Mouse (Mus musculus) C2C12 (cell line): ENCODE measurements around the gene Gan. TPM values are rescaled to one million over a fixed set of nuclear protein-coding genes. Genes with fewer than 3 reads are reported as not detected.

ENCODE experiments used
- H3K27me3 ChIP-seq: one replicate; pipeline ENCODE4 v1.6.1; 2011; ENCODE audit not compliant: control insufficient read depth, insufficient read depth, insufficient read length
- H3K36me3 ChIP-seq: one replicate; pipeline ENCODE4 v1.6.1; 2011; ENCODE audit not compliant: control insufficient read depth, insufficient read depth
- H3K4me3 ChIP-seq: one replicate; pipeline ENCODE4 v1.5.1; 2011; ENCODE audit warnings: mild to moderate bottlenecking, control low read depth; ENCODE audit not compliant: poor library complexity, insufficient read depth, severe bottlenecking
- H3K79me2 ChIP-seq: one replicate; pipeline ENCODE4 v1.6.1; 2011; ENCODE audit not compliant: control insufficient read depth, insufficient read depth
- H3K79me3 ChIP-seq: one replicate; pipeline ENCODE4 v1.6.1; 2011; ENCODE audit warnings: low read depth, control low read depth
- H3ac ChIP-seq: one replicate; pipeline ENCODE3; 2011; ENCODE audit warnings: low read depth; ENCODE audit not compliant: control insufficient read depth, insufficient read length
- CEBPB ChIP-seq: IDR thresholded peaks from one replicate; pipeline ENCODE4 v1.6.1; 2011; ENCODE audit warnings: low read depth, mild to moderate bottlenecking, control low read depth, moderate library complexity
- CTCF ChIP-seq: IDR thresholded peaks from one replicate; pipeline ENCODE4 v1.5.1; 2011; ENCODE audit not compliant: control insufficient read depth, insufficient read depth, insufficient read length
- FOSL1 ChIP-seq: IDR thresholded peaks from one replicate; pipeline ENCODE4 v1.8.0; 2011; ENCODE audit warnings: mild to moderate bottlenecking, low read length; ENCODE audit not compliant: poor library complexity, insufficient read depth, severe bottlenecking
- MAX ChIP-seq: IDR thresholded peaks from one replicate; pipeline ENCODE4 v1.6.1; 2011; ENCODE audit warnings: mild to moderate bottlenecking, control low read depth
- MYOD1 ChIP-seq: IDR thresholded peaks from one replicate; pipeline ENCODE4 v1.6.1; 2011; ENCODE audit warnings: low read depth; ENCODE audit not compliant: control insufficient read depth, insufficient read length
- MYOG ChIP-seq: IDR thresholded peaks from one replicate; pipeline ENCODE4 v1.6.1; 2011; ENCODE audit not compliant: control insufficient read depth, insufficient read length; ENCODE audit errors: extremely low read depth
- USF1 ChIP-seq: IDR thresholded peaks from one replicate; pipeline ENCODE4 v1.6.1; 2011; ENCODE audit warnings: low read depth, mild to moderate bottlenecking, control low read depth, moderate library complexity
- polyA plus RNA-seq: library from polyadenylated mRNA; unstranded; fragments of >200 nt; fragmentation: generic; extraction: Trizol; gene quantifications from one replicate; pipeline ENCODE4 v1.2.1, GENCODE M21; 2012; ENCODE audit warnings: missing spikeins

Gene Gan
- polyA plus RNA-seq, 1 experiment = 2.7 TPM

DNA sequence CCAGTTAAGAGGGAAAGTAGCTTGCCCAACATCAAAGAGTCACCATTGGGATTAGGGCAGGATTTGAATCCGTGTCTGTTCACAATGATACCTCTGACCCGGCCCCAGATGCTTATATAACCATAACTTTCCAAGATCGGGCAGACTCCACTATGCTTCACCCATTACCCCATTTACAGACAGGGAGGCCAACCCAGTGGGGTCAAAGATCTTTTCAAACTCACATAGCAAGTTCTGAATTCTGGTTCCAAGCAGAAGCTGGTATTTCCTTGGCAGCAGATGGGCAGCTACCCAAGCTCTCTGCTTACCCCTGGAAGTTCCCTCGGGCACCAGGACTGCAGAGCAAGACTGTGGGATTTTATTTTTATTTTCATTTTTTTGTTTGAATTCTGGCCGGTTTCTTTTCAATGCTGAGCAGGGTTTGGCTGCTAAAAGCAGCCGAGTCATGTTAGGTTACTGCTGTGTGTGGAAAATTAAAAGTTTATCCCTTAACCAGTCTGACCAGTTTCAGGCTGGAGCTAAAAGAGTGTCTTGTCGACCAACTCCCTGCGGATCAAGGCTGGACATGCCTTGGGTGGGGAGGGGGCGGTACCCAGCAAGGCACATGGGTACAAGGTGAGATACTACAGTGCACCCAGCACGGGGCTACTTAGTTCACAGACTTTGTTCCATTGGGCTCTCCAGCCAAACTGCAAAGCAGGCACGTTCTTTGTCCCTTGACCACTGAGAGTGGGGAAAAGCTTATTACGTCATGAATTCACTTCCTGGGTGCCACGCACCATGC, 33.9 kb upstream of the Gan start:
- Histone ChIP-seq H3K4me3 (no peak overlapping the region), H3K79me2 (no peaks in the 10 kb centered on the region), H3K79me3 (no peaks in the 10 kb centered on the region), H3K36me3 (no peaks in the 10 kb centered on the region), H3ac (no peak overlapping the region), H3K27me3 (no peaks in the 10 kb centered on the region)
- TF ChIP-seq FOSL1 (no peak), USF1 (no peak), MYOG (no peak), MAX (no peak), CTCF (no peak), MYOD1 (no peak), CEBPB (no peak)

DNA sequence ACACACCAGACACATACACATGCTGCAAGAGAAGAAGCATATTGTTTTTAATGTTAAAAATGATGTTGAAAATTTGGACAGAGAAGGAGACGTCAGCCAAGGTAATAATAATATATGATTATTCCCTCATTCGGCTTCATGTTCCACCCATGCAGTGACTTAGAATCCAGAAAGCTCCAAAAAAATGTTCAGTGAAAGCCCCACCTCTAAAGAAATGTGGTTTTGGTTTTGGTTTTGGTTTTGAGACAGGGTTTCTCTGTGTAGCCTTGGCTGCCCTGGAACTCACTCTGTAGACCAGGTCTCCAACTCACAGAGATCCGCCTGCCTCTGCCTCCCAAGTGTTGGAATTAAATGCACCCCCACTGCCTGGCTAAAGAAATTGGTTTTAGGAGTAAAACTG, 32.1 kb upstream of the Gan start:
- Histone ChIP-seq H3K4me3 (no peak overlapping the region), H3K79me3 (no peaks in the 10 kb centered on the region), H3ac (no peak overlapping the region), H3K27me3 (no peaks in the 10 kb centered on the region), H3K79me2 (no peaks in the 10 kb centered on the region), H3K36me3 (no peaks in the 10 kb centered on the region)
- TF ChIP-seq FOSL1 (no peak), CEBPB (no peak), MYOD1 (no peak), USF1 (no peak)

DNA sequence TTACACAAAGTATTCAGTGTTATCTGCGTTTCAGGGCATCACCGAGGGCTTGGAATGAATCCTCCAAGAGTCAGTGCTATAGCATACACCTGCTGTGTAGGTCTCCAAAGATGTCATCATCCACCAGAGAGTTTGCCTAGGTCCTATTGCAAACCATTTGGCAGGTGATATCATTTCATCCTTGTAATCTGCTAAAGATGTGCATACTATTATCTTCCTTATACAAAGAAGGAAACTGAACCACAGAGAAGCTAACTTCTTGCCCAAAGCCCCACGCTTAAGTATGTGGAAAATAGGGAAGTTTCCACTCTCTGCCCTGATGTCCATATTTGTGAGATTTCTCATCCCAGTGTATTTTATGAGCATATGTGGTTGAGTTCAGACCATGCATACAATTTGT, 31.5 kb upstream of the Gan start:
- H3ac ChIP-seq = no peak overlapping the region
- no peaks in the 10 kb centered on the region for H3K36me3 ChIP-seq
- no peaks in the 10 kb centered on the region for H3K79me2 ChIP-seq
- H3K27me3 ChIP-seq = no peaks in the 10 kb centered on the region
- no peak overlapping the region for H3K4me3 ChIP-seq
- TF ChIP-seq MYOG = no peak
- TF ChIP-seq MYOD1 = no peak
- TF ChIP-seq CEBPB = no peak
- TF ChIP-seq USF1 = no peak
- no peak for TF ChIP-seq CTCF
- TF ChIP-seq FOSL1 = no peak
- TF ChIP-seq MAX = no peak
- no peaks in the 10 kb centered on the region for H3K79me3 ChIP-seq

DNA sequence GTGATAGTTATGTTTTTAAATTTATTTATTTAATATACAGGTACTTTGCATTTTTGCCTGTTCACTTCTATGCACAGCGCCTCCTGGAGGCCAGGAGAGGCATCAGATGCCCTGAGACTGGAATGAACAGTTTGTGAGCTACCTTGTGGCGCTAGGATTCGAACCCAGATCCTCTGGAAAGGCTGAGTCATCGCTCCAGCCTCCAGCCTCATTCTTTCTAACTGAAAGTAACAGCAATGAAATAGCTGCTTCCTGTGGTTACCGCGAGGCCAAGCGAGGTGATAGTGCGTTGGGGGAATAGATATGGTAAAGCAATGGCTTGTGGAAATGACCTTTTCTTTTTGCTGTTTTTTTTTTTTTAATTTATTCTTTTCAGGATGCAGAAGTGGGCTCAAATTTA, 30.9 kb upstream of the Gan start:
- TF ChIP-seq CTCF = no peak
- Histone ChIP-seq H3K79me2 (no peaks in the 10 kb centered on the region), H3ac (no peak overlapping the region), H3K36me3 (no peaks in the 10 kb centered on the region), H3K27me3 (no peaks in the 10 kb centered on the region), H3K79me3 (no peaks in the 10 kb centered on the region), H3K4me3 (no peak overlapping the region)

DNA sequence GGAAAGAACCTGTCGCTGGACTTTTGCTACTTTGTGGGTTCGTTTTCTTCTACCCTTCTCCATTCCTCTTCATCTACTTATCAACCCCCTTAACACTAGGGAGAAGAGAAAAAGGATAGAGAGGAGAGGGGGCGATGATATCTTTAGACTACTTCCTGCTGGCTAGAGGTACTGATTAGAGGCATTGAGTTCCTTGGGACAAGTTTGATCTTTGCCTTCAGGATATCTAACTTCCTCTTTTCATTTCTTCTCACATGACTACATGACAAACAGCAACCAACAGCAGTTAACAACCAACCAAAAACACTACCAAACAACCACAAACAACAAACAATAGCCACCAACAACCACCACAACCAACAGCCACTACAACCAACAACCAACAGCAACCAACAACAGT, 24.2 kb upstream of the Gan start:
- TF ChIP-seq CEBPB (no peak), USF1 (no peak), MYOD1 (no peak), FOSL1 (no peak), MAX (no peak), MYOG (no peak), CTCF (no peak)
- H3ac ChIP-seq = no peak overlapping the region
- no peak overlapping the region for H3K4me3 ChIP-seq
- H3K36me3 ChIP-seq = no peaks in the 10 kb centered on the region
- H3K79me3 ChIP-seq = no peaks in the 10 kb centered on the region
- no peaks in the 10 kb centered on the region for H3K79me2 ChIP-seq
- no peaks in the 10 kb centered on the region for H3K27me3 ChIP-seq

DNA sequence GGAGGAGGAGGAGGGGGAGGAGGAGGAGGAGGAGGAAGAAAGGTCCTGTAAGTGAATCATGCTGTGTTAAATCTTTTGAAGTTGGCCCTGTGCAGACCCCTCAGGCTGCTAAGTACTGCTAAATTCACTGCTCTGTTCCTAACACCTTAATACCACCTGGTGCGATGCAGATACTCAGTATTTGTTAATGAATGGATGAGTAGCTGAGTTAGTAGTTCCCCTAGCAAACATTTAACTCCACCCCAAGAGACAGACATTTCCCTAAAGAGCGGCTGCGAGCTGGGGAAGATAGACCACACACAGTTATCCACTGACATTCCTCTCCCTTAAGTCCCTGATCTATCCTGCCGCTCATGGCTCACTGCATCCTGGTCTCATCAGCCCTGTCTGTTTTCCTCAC, 21.6 kb upstream of the Gan start:
- H3K79me3 ChIP-seq = no peaks in the 10 kb centered on the region
- H3K27me3 ChIP-seq = no peaks in the 10 kb centered on the region
- no peak for TF ChIP-seq FOSL1
- TF ChIP-seq MYOD1 = no peak
- TF ChIP-seq CTCF = no peak
- TF ChIP-seq MAX = no peak
- TF ChIP-seq USF1 = no peak
- no peak for TF ChIP-seq CEBPB
- no peak for TF ChIP-seq MYOG

More for the DNA sequence above, 21.6 kb upstream of the Gan start:
- Histone ChIP-seq H3K36me3 (no peaks in the 10 kb centered on the region), H3ac (no peak overlapping the region), H3K4me3 (no peak overlapping the region), H3K79me2 (no peaks in the 10 kb centered on the region)
